Mouse (Mus musculus): ENCODE data around the gene Scgb1a1.
"Not testable (repeated sequence)": the region's sequence is repeated elsewhere in the genome, so short reads cannot be mapped to it uniquely, and the experiment has no call there.

The Scgb1a1 gene

DNA sequence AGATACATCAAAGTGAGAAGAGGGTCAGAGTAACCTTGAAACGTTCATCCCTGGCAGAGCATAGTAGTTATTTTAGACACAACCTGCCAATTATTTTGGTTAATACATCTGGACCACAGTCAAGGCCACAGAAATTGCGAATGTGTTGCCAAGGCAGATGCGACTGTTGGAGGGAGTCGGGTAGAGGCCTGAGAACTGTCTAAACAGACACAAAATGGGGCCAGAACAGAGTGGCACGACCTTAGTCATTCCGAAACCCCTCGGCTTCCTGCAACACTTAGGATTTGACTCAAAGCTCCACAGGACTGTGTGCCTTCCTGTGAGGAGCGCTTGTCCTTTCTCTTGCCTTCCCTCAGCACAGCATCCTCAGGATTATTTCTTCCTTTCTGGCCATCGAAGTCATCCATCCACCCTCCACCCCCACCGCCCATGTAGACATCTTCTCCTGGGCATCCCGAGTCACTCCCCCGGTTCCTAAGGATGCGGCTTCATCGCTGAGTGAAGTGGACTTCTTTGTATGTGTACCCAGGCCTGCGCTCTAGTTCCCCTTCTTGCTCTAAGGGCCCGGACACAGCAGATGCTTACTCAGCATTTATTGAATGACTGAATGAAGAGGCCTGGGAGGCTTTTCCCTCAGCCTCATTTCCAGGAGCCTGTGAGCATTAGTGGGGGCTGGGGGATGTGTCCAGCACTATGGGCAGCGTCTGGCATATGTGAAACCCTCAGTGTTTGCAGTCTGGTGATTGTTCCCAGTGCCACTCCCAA lies 12.7 kb upstream of the Scgb1a1 start:
- DNase-seq (ENCODE audit: low read depth) = no peak

DNA sequence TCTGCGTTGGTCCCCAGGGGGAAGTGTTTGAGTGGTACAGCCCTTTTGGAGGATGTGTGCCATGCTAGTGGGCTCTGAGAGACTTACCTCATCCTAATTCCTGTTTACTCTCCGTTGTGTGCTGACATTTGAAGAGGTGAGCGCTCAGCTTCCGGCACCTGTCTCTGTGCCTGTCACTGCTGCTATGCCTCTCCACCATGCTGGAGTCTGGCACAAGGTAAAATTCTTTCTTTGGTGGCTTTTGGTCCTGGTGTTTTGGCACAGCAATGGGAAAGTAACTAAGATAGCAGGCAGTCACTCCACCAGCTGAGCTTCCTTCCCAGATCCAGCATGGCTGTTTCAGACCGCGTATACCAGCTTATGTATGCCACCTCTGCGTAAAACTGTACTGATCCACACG lies 12.0 kb upstream of the Scgb1a1 start:
- DNase-seq (ENCODE audit: low read depth) = no peak

DNA sequence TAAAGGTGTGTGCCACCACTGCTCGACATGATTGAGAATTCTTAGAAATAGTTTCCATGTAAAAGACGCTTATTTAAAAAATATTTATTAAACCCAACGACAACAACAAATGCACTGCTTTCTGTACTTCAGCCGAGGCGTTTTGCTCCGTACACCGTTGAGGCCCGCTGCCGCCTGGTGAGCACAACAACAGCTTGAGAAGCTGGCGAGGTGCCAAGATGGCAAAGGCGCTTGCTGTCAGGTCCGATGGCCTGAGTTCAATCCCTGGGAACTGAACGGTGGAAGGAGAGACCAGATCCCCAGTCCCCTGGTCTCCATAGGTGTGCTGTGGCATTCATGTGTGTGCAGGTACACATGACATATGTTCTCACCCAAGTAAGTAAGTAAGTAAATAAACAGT lies 9.7 kb upstream of the Scgb1a1 start:
- DNase-seq (ENCODE audit: low read depth) = no peak

DNA sequence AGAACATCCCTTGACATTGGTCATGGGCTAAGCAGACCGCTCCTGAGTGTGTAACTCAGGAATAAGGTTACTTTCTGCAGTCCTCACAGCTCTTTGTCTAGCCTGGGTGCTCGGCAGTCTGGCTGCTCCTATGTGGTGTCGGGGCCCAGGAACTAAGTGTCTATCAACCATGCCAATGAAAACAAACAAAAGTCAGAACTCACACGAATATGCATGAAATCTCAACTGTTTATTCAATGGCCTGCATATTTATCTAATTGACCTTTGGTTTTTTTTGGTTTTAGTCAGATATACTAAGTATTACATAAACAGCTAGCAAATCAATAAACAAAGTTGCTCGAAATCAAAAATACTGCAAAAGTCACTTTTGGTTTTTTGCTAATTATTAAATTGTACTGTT lies 7.4 kb upstream of the Scgb1a1 start:
- no peak for DNase-seq (ENCODE audit: low read depth)

DNA sequence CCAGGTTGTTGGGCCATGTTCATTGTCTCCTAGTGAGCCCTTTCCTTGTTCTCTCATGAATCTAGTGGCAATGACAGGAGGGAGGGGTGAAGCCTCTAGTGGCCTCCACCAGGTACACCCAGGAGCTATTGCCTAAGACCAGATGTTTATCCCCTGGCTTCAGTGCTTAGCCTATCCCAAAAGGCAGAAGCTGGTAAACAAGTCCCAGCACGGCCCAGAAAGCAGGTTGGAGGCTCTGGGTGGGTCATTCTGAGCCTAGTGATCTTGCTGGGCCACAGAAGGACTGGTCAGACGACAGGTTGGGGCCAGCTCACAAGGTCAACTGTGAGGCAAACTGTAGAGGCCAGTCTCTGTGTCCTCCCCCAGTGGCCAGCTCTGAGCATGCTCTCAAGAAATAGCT lies 3.0 kb upstream of the Scgb1a1 start:
- no peak for DNase-seq (ENCODE audit: low read depth)

DNA sequence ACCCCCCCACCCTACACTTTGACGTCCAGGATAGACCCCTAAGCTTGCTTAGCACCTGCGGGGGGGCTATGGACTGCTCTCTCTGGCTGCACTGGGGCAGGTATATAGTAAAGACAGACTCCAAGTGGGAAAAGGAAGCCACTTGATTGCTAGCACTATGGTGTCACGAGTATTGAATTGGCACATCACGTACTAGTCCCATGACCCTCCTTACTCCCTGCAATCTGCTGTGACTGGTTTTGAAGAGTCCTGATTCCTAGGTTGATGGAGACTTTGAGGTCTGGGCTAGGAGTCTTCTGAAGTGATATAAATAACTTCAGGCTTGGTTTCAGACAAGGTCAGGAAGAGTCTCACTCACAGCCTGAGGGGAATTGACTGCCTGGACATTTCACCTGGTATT lies 2.4 kb upstream of the Scgb1a1 start:
- DNase-seq (ENCODE audit: low read depth) = no peak

DNA sequence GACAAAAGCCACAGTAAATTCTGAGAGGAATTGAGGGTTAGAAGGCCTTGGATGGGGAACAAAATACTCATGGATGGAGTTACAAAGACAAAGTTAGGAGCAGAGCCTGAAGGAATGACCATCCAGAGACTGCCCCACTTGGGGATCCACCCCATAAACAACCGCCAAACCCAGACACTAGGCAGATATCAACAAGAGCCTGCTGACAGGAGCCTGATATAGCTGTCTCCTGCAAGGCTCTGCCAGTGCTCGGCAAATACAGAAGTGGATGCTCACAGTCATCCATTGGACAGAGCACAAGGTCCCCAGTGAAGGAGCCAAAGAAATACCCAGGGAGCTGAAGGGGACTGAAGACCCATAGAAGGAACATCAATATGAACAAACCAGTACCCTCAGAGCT lies 3.9 kb downstream of the Scgb1a1 start:
- DNase-seq (ENCODE audit: low read depth) = not testable (repeated sequence)

DNA sequence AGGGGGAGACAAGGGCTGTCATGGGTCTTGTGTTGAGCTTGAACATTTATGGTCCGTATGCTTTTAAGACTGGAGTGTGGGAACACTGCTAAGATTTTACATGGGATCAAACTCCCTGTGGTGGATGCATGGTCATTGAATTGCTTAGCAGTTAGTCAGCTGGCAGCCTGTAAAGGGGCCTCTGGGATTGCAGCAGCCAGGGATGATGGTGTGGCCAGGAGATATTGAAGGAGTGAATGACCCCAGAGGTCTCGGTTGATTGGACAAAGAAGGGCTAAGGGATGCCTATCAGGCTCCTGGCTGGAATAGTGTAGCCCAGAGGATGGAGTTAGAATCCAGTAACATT lies 4.8 kb downstream of the Scgb1a1 start:
- no peak for DNase-seq (ENCODE audit: low read depth)

DNA sequence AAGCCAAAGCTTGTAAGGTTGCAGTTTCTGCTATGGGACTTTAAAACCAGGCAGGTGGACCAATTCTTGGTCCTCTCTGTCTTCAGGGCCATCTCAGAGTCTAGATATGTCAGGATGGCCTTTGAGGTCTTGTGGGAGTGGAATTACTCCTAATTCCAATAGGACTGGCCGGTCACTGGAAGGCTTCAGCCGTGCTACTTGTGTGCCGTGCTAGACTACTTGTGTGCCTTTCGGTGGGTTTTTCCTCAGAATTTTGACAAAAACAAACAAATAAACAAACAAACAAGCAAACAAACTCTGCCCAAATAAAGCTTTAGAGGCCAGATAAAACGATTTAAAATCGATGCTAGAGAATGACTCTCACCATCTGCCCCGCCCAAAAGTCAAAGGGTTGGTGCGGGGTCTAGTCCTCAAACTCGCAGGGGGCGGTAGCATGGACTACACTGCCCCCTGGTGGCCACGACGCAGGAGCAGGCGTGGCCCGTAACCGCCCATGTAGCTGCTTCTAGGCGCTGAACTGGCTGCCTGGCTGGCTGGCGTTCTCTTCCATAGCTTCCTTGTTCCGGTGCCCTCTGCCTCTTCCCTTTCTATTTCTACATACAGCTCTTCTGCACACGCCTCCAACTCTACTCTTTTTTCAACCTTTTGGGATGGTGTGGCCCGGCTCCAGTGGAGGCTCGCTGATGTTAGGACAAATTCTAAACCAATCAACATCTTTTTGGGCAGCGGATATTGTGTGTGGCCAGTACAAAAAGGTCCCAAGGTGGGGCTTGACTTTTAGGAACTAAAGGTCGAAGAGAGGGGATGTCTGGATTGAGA lies 5.4 kb downstream of the Scgb1a1 start:
- DNase-seq (ENCODE audit: low read depth) = peak; percentile 85

DNA sequence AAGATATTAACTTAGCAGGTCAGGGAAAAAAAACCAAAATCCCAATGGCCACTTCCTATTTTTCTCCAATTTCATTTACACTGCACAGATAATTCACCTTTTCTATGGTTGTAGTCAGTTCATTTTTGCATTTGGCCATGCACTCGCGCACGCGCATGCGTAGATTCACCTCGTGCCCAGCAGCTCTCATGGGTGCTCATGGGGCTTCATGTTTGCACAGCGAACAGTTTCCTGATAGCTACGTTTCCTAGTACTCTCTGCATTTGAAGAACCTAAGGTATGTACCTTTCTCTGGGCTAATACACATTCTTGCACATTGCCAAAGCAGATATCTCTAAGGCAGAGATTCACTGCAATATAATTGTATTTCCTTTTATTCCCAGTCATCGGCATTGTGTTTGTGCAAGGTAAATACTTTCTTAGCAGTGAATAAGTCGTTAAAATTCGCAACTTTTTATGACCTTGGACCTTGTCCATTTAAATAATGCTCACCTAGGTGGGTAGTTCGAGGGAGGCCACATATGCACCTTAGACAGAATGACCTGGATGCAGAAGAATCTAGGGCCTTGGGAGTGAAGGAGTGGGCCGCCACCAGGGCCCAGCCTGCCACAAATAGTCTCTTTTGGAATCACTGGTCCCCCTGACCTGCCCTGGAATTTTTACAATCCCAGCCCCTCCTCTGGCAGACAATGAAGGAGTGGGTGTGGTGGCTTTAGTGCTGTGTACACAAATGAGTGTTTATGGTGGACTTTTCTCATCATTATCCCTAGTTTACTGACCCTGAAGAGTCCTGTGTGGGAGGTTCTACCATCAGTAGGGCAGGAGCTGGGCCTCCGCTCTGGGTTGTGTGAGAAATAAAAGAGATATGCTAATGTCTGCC lies 6.2 kb downstream of the Scgb1a1 start:
- DNase-seq (ENCODE audit: low read depth) = no peak

DNA sequence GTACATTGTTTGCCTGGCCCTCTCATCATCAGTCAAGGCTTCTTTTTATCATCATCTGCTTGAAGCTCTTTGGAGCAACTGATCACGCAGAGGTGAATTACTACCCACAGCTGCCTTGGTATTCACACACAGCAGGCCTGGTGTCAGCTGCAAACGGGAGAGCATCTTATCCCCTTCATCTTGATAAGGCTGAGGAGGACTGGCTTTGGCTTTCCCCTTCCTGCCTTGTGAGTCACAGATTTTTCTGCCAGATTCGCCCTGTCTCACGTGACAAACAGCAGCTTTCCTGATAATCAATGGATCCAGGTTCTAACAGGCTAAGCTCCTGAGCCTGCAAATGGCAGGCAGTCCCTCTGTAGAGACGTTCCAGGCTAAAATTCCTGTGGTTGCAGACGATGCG lies 7.8 kb downstream of the Scgb1a1 start:
- DNase-seq (ENCODE audit: low read depth) = peak; percentile 79

DNA sequence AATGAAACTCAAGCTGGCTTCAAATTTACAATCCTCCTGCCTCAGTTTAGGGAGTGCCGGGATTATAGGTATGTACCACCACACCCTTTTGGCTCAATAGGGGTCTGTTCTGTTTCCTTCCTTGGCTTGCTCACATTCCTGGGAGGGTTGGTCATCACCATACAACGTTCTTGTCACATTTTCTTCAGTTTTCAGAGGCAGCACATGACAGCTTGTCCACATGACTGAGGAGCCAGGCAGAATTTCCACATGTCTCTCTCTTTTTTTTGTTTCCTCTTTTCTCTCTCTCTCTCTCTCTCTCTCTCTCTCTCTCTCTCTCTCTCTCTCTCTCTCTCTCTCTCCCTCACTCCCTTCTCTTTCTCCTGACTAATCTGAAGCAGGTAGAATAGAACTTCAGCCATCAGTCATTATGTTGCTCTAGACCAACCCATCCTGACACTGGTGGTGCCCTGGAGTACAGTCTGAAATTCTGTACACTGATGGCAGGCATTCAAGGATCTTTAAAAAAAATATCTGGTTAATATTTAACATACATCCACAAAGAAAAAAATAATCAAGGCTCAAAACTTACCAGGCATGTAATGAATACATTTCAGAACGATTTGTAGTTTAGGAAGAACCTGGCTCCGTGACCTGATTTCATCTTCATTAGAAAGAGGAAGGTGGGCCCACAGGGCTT lies 10.6 kb downstream of the Scgb1a1 start:
- DNase-seq (ENCODE audit: low read depth) = no peak

DNA sequence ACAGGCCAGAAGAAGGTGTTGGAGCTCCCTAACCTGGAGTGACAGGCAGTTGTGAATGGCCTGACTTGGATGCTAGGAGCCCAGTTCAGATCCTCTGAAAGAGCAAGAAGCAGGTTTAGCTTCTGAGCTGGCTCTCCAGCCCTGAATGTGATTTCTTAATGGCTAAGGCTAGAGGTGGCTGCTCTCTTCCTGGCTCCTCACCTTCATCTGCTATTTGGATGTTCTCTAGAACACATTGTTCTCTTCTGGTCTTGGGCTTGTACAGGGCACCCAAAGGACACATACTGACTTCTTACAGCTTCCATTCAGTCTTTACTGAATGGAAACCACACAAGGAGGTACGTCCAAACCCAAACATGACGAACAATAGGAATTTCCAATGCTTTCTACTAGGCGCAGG lies 11.7 kb downstream of the Scgb1a1 start:
- DNase-seq (ENCODE audit: low read depth) = no peak

DNA sequence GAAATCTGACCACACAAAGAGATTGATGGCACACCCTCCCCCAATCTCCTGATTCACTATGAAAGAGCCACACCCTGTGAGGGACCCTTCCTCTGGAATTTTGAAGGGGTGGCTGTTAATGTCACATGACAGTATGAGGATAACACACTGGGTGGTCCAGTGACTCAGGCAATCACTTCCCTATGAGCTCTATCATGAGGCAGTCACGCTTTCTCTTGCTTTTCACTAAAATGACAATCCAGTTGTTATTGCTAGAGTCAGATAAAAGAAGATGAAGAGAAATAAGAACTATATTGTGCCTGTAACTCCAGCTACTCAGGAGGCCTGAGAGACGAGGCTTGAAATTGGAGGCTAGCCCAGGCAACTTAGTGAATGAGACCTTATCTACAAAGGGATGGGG lies 12.2 kb downstream of the Scgb1a1 start:
- no peak for DNase-seq (ENCODE audit: low read depth)

DNA sequence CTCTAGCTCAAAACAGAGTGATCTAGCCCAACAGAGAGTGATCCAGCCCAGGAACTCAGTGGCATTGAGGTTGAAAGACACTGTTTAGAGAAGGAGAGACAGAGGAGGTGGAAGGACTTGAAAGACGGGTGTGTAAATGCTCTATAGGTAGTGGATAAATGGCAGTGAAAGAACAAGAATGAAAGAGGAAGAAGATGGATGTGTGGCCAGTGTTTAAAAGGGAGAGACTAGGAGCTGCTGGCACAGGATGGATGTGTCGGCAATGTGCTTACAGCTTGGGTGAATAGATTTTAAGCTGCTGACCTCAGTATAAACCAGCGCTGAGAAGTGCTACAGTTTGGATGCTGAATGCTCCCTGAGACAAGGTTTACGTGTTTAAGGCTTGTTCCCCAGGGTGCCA lies 13.3 kb downstream of the Scgb1a1 start:
- DNase-seq (ENCODE audit: low read depth) = no peak

DNA sequence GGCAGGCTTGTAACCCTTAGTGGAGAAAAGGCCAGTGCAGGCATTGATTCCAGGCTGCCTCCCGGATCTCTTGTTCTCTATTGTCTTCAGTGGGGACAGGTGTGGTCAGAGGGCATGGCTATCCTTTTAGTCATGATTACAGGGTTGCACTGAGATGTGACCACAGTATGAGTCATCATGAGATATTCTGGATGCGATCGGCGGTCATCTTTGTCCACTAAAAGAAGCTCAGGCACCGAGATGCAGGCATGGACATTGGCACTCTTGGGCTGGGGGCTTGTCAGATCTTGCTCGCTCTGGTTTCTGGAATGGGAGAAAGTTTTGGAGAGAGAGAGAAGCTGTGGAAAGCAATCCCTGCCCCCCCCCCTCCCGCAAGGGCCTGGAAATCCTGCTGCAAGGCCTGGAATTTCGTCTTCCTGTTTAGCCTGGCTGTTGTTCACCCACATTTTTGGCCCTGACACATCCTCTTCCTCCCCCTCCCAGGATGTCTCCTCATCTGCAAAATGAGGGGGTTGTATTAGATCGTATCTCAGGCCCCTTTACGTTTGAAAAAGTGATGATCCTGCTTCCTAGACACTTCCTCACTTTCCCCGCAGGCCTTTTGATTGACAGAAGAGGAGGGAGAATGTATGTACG lies 13.9 kb downstream of the Scgb1a1 start:
- DNase-seq (ENCODE audit: low read depth) = peak; percentile 89

DNA sequence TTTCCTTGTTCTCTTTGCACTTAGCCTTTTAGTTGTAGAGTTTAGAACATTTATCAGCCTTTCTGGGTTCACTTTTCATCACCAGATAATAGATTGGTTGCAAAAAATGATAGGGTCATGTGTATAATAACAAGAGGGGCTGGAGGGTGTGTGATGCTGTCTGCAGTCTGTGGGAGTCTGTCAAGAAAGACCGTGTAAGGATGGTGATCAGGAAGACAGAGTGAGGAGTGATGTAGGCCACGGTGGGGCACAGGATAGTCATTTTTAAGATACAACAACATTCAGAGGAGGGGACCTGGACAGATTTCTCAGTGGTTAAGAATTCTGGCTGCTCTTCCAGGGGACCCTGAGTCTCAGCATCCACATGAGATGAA lies 15.6 kb downstream of the Scgb1a1 start:
- no peak for DNase-seq (ENCODE audit: low read depth)

DNA sequence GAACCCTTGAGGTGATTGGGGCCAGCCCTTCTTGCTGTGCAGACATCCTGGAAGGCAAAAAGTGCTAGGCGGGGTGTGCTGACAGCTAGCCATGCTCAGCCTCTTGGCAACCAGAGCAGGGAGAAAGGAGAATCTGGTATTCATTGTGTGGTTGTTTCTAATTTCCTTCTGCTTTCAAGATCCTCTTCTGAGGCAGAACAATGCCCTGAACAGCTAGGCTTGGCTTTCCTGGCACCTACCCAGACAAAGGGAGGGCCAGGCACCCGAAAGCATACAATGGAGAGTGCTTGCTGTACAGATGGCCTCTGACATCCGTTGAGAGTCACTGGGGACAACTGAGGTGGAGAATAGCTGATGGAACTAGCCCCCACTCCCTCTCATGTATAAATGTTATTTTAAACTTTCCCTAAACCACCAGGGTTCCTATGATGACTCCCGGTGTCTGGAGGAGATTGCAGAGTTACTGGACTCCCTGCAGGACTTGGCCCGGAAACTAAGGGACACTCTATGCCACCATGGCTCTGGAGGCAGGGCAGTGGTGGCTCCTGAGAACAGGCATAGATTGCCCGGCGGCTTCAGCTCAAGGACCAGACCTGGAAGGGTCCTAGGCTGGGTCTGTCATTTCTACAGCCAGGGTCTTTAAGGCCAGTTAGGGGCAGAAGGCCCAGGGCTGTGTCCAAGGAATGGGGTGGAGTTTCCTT lies 16.2 kb downstream of the Scgb1a1 start:
- peak; percentile 81 for DNase-seq (ENCODE audit: low read depth)

DNA sequence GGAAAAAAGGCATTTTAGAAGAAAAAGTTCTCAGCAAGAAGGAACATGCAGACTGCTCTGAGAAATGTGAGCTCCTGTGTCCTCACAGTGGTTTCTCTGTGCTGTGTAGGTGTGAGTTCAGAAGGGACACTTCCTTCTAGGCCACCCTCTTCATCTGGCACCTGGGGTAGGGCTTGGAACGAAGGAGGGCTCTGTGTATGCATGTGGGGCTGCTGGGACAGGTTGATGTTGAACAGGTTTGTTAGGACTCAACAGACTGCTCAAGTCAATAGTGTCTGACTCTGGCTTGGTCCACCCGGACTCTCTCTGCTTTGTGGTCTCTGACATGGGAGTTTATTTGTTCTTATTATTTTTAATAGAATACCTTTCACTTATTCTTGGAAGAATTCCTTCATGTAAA lies 17.4 kb downstream of the Scgb1a1 start:
- no peak for DNase-seq (ENCODE audit: low read depth)

DNA sequence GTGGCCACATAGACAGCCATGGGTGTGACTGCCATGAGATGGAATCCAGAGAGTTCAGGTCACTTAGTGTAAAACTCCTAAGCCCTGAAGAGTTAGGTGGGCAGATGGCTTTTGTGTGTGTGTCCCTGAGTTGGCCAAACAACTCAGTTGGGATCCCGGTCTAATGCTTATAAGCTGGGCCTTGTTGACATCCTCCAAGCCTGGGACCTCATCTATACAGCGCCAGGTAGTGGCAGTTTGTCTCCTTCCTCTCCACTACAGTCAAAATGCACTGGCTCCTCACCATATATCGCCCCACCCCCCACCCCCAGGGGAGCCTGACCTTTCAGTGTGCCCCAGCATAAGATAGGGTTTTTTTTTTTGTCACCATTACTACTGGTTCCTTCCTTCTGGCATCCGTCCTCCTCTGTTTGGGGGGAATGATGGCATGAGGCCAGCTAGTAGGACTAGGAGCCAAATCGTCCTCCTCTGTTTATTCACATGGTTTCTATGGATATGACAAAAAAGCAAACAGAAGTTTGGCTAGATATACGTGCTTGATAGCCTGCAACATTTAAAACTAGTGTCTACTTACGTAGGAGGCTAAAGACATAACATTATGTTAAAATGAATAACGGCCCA lies 18.0 kb downstream of the Scgb1a1 start:
- DNase-seq (ENCODE audit: low read depth) = peak; percentile 46

DNA sequence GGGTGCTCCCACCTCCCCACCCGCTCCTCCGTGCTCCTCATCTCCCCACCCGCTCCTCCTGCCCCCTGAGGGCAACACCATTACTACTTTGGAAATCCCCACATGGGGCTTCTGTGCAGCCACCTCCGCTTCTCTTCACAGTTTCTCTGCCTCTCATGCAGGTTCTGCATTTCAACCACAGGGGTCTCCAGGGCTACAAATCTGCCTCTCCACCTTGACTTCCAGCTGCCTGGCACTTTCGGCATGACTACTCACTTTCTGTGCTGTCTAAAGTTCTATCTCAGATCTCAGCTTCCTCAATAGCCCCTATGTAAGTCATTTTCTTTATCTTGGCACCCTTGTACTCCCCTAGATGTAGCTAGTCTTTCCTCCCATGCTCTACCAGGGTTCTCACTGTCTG lies 20.5 kb downstream of the Scgb1a1 start:
- DNase-seq (ENCODE audit: low read depth) = no peak
